Mouse (Mus musculus): Measurements from ENCODE around the gene Mettl17.
"Not testable (repeated sequence)": the region's sequence is repeated elsewhere in the genome, so short reads cannot be mapped to it uniquely, and the experiment has no call there.

Gene Mettl17

GRCm38 (mm10) chr14:51899351-51899750, 14.7 kb downstream of the Mettl17 start:
- DNase-seq, result no peak

DNA sequence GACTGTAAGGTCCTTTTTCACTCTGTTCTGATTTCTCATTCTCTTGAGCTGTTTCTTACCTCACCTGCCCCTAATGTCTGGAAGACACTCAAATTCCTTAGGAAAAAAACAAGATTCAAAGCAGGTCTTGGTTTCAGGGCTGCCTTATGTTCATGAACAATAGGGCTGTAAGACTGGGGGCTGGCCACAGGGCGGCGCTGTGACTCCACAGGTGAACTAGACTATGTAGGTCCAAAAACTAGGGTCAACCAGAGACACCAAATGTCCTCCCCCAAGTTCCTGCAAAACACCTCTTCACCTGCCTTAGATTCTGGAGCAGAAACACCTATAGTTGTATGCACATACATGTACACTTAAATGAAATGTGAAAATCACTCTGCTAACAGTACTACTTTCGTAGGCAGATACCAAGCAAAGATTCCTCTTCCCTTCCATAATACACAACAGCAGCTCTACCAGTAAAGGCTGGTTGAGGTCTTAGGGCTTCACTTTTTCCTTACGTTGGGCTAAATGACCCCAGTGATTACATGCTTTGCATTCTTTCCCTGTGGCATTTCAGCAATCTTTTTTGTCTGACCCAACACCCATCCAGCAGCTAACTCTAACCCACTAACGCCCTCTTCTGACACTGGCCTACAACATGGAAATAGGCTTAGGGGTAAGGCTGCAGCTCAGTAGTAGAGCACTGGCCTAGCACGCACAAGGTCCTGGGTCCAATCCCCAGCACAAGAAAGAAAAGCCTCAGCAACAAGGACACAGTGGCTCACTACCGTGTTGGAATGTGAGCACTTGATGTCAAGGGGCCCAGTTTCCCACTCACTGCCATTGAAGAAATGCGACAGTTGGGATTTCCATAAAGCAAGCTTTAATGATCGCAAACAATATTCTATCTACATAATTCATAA, 18.4 kb downstream of the Mettl17 start:
- peak; percentile 70 for DNase-seq

- no peak for DNase-seq
Observed at GRCm38 (mm10) chr14:51903782-51904181, 19.1 kb downstream of the Mettl17 start.

DNA sequence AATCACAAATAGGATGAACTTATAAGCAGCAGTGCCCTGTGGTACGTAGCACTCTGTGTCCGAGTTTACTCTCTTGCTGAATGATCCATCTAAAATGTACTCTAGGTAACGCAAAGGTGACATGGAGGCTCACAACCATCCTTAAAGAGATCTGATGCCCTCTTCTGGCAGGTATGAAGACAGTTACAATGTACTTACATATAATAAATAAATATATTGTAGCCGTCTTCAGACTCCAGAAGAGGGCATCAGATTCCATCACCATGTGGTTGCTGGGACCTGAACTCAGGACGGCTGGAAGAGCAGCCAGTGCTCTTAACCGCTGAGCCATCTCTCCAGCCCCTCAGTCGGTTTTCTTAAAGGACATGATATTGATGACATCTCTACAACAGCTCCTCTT, 20.1 kb downstream of the Mettl17 start:
- no peak for DNase-seq

- no peak for DNase-seq
Observed at GRCm38 (mm10) chr14:51906102-51906501, 21.5 kb downstream of the Mettl17 start.

- no peak for DNase-seq
Observed at GRCm38 (mm10) chr14:51911301-51911700, 26.7 kb downstream of the Mettl17 start.

DNA sequence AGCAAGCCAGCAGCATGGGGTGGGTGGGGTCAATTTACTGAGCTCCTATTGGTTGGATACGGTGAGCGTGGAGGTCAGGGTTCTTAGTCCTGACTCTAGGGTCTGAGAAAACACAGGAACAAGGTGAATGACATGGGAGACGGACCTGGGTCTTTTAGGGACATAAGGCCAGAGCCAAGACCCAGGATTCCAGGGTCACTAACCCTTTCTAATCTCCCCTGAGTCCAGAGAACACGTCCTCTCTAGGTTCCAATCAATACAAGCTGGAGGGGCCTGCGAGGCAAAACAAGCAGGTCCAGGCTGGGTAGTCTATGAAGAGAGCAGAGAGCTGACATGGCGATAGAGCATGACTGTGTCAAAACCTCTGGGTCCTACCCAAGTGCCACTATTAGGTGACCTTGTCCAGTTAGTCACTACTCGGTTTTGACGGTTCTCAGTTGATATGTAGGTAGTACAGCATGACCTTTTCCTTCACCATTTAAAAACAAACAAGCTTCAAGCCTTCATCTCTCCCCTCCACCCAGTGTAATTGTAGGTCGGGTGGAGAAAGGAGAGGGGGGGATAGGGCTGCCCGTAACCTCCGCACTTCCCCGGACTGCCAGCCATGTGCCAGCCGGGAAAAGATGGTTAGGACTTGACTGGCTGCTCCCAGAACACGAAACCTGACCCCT, 27.9 kb downstream of the Mettl17 start:
- DNase-seq, result no peak

DNA sequence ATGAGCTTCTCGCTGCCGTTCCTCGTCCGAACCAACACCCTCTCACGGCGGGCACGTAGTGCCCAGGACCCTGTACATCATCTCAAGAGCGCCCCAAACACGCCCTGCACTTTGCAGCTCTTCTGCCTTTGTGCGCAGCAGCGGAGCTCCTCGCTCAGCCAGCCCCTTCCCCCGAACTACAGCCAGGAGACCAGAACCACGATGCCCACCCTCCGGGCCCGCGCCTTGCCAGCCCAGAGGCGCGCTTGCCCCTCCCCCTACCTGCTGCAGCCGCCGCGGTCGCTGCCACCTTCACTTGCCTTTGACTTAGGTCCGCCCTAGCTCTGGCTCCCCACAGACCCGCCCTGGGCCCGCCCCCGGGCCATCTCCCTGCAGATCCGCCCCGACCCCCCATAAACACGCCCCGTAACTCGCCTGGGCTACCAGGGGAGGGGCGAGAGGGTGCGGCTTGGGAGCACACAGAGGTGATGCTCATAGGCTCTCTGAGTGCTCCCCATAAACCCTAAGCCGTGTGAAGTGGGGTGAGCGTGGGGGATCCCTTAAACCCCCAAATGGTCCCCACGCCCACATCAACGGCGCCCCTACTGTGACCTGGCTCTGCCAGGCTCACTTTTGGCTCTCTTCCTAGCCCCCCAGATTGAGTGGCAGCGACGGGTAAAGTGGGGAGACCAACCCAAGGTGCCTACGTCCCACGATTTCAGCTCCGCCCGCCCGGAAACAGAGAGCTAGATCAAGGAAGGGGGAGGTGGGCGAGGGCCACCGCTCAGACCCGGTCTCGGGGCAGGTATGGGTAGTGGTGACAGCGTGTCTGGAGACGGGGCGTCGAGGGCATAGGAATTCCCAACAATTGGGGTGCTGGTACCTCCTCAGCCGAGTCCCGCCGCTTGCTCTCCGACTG, 28.7 kb downstream of the Mettl17 start:
- DNase-seq, result peak; percentile 82

- DNase-seq, result peak; percentile 78
Observed at GRCm38 (mm10) chr14:51913960-51914762, 29.5 kb downstream of the Mettl17 start, which contains the start of gene Ndrg2. TSS of gene Ndrg2 (minus strand) at chr14:51914158.

DNA sequence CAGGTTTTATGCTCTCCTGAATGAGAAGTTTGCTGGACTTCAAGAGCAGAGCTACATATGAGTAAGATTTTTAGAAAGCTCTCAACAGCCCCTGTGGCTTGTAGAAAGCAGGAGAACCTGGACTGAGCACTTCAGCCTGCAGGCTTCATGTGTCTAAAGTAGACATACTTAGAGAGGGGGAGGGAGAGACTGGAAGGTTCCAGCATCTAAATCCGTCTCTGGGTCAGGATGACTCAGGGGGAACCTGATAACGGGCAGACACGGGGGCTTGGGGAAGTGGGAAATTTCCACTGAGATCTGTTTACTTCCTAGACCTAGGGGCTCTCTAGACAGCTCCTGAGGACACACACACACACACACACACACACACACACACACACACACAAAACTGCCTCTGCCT, 30.4 kb downstream of the Mettl17 start:
- no peak for DNase-seq

- no peak for DNase-seq
Observed at GRCm38 (mm10) chr14:51916539-51916938, 31.9 kb downstream of the Mettl17 start.

- no peak for DNase-seq
Observed at GRCm38 (mm10) chr14:51918125-51918524, 33.5 kb downstream of the Mettl17 start, which contains the start of gene Tppp2. TSS of gene Tppp2 (plus strand) at chr14:51918425.

GRCm38 (mm10) chr14:51918966-51919365, 34.3 kb downstream of the Mettl17 start:
- no peak for DNase-seq

DNA sequence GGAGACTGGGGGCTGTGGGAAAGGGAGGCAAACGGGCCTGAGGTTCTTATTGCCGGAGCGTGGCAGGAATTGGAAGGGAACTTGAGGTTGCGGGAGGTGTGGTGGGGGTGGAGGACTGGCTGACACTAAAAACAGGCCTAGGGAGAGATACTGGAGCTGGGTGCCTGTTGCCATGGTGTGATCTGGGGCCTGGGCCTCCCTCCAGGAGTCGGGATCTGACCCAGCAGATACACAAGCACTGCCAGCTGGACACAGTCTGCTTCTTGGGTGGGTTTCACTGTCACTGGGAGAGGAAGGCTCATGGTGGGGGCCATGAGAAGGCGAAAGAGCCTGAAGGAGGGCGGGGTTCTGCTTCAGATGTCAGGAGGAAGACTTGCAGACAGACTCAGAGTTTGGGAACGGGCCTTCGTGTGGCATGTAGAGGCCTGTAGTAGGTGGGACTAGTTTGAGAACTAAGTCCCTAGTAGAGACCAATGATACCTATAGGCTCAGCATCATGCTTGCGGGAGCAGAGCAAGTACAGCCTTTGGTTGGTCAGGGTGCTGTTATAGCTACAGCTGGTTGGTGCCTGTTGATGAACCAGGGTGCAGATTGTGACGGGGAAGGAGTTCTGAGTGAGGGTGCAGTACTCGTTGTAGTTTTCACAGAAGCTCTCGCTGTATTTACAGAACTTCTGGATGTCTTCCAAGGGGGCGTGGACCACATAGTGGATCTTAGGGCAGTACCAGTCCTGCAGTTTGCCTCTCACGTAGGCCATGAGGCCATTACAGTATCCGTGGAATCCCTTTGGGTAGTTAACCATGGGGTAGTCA, 37.3 kb downstream of the Mettl17 start:
- peak; percentile 53 for DNase-seq

GRCm38 (mm10) chr14:51922571-51922865, 37.9 kb downstream of the Mettl17 start, which contains the start of gene Rnase13:
TSS of gene Rnase13 (minus strand) at chr14:51922773.
- no peak for DNase-seq

DNA sequence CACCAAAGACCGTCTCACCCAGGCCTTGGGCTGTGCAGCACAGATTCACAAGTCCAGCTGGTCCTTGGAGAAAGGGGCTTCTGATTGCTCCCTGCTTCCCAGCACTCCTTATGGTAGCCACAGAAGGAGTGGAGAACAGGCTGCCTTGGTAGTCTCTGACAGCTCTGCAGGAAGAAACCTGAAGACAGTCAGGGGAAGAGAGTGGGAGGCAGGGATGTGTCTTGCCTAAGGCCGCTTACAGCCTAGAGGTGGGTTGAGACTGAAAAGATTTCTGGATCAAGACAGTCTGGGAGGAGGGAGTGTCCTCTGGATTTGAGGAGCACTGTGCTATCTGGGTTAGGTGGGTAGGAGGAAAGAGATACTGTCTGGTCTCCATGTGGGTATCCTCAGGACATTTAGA, 38.3 kb downstream of the Mettl17 start:
- DNase-seq, result no peak

GRCm38 (mm10) chr14:51923492-51923891, 38.9 kb downstream of the Mettl17 start:
- DNase-seq, result no peak

GRCm38 (mm10) chr14:51926930-51927329, 42.3 kb downstream of the Mettl17 start:
- DNase-seq, result not testable (repeated sequence)

- peak; percentile 28 for DNase-seq
Observed at GRCm38 (mm10) chr14:51929309-51929943, 44.8 kb downstream of the Mettl17 start.

DNA sequence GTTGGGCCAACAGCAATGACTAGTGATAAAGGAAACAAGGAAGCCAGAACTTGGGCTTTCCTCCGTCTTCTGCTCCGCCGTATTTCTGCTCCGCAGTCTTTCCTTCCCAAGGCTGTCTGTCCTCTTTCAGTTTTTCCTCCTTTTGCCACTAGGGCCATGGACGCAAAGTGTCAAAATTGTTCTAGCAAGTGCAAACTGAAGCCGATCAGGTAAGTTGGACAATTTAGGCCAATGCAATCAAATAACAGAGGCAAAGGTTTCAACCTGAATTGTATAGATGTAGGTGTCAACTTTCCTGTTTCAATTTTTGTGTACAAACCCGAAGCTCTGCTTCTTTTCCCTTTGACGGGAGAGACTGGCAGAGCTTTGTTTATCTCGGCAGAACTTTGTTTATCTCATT, 45.3 kb downstream of the Mettl17 start:
- DNase-seq, result no peak

- DNase-seq, result peak; percentile 37
Observed at GRCm38 (mm10) chr14:51930824-51931223, 46.2 kb downstream of the Mettl17 start.

All from cerebellum, adult 9-11 months (tissue).